Mouse (Mus musculus) limb, embryonic 13.5 days (tissue): ENCODE measurements around the gene Slc2a1. TPM values are rescaled to one million over a fixed set of nuclear protein-coding genes. Genes with fewer than 3 reads are reported as not detected.

Source experiments
- ATAC-seq: fragments of 200-750 bp; cut with Nextera tagmentation; 2 replicates; pipeline ENCODE4 v1.8.0; 2017; ENCODE audit warnings: low read depth, moderate number of reproducible peaks, moderate TSS enrichment; ENCODE audit not compliant: low FRiP score
- H3K27ac ChIP-seq: fragments of 300-500 bp; sonication (generic); 2 replicates; pipeline ENCODE4 v1.5.1; 2015; ENCODE audit warnings: inconsistent platforms, mild to moderate bottlenecking, moderate library complexity
- H3K27me3 ChIP-seq: fragments of 300-500 bp; sonication (generic); 2 replicates; pipeline ENCODE4 v1.6.1; 2015; ENCODE audit warnings: mild to moderate bottlenecking, inconsistent platforms
- H3K36me3 ChIP-seq: fragments of 300-500 bp; sonication (generic); 2 replicates; pipeline ENCODE4 v1.6.1; 2015; ENCODE audit warnings: inconsistent platforms, mild to moderate bottlenecking, moderate library complexity
- H3K4me1 ChIP-seq: fragments of 300-500 bp; sonication (generic); 2 replicates; pipeline ENCODE4 v1.6.1; 2015; ENCODE audit warnings: inconsistent platforms
- H3K4me2 ChIP-seq: fragments of 300-500 bp; sonication (generic); replicated peaks from 2 replicates; pipeline ENCODE4 v1.6.1; 2015; ENCODE audit warnings: inconsistent platforms, mild to moderate bottlenecking, moderate library complexity
- H3K4me3 ChIP-seq: fragments of 300-500 bp; sonication (generic); 2 replicates; pipeline ENCODE4 v1.5.1; 2015; ENCODE audit warnings: moderate library complexity, mild to moderate bottlenecking, inconsistent platforms
- H3K9ac ChIP-seq: fragments of 300-500 bp; sonication (generic); 2 replicates; pipeline ENCODE4 v1.6.1; 2015; ENCODE audit warnings: mild to moderate bottlenecking, inconsistent platforms
- H3K9me3 ChIP-seq: fragments of 300-500 bp; sonication (generic); 2 replicates; pipeline ENCODE4 v1.6.1; 2016; ENCODE audit warnings: inconsistent platforms
- WGBS: fragments of 180-500 bp; shearing (Covaris S2); methylation state at CpG from one replicate; pipeline ENCODE4 v1.1.7; 2015; 5-methylcytosine and 5-hydroxymethylcytosine counted together
- polyA plus RNA-seq: library from polyadenylated mRNA; unstranded; fragments of >200 nt; fragmentation: Nextera tagmentation; extraction: Ambion mirVana; gene quantifications from 2 replicates; pipeline ENCODE4 v1.2.1, GENCODE M21; 2015

Gene Slc2a1
- polyA plus RNA-seq, 1 experiment from 2014 or later, result 112 TPM

GRCm38 (mm10) chr4:119119354-119119753 lies 10.8 kb downstream of the Slc2a1 start:
- Histone ChIP-seq H3K36me3 (peaks cover 67% of the 10 kb centered on the region), H3K4me3 (no peak overlapping the region), H3K9ac (no peak overlapping the region), H3K27me3 (no peaks in the 10 kb centered on the region), H3K9me3 (no peaks in the 10 kb centered on the region), H3K27ac (no peak overlapping the region), H3K4me2 (no peak overlapping the region), H3K4me1 (peaks cover 33% of the 10 kb centered on the region)
- ATAC-seq, result no peak
- 82% methylated on average over 5 of the region's 5 CpGs for WGBS

- ATAC-seq, result no peak
- Histone ChIP-seq H3K4me3 (no peak overlapping the region), H3K27me3 (no peaks in the 10 kb centered on the region), H3K9me3 (no peaks in the 10 kb centered on the region), H3K9ac (no peak overlapping the region), H3K4me2 (no peak overlapping the region), H3K4me1 (peaks cover 26% of the 10 kb centered on the region), H3K36me3 (peaks cover 70% of the 10 kb centered on the region), H3K27ac (no peak overlapping the region)
- 92% methylated on average over 6 of the region's 6 CpGs for WGBS
These were observed 11.6 kb downstream of the Slc2a1 start for GRCm38 (mm10) chr4:119120095-119120494.

GRCm38 (mm10) chr4:119121249-119121648 lies 12.7 kb downstream of the Slc2a1 start:
- ATAC-seq, result no peak
- Histone ChIP-seq H3K4me1 (peaks cover 16% of the 10 kb centered on the region), H3K4me3 (no peak overlapping the region), H3K27me3 (no peaks in the 10 kb centered on the region), H3K9ac (no peak overlapping the region), H3K9me3 (no peaks in the 10 kb centered on the region), H3K36me3 (peaks cover 79% of the 10 kb centered on the region), H3K27ac (no peak overlapping the region), H3K4me2 (no peak overlapping the region)
- 64% methylated on average over 4 of the region's 4 CpGs for WGBS

- Histone ChIP-seq H3K9me3 (no peaks in the 10 kb centered on the region), H3K9ac (no peak overlapping the region), H3K36me3 (peaks cover 96% of the 10 kb centered on the region), H3K4me2 (no peak overlapping the region), H3K4me1 (0 out of 2 replicates have a peak, but pooled peaks cover 21% of the 10 kb centered on the region), H3K27ac (no peak overlapping the region), H3K27me3 (no peaks in the 10 kb centered on the region), H3K4me3 (no peak overlapping the region)
- 63% methylated on average over 2 of the region's 2 CpGs for WGBS
- no peak for ATAC-seq
These were observed 16.3 kb downstream of the Slc2a1 start for GRCm38 (mm10) chr4:119124771-119125273.

- ATAC-seq, result no peak
- peaks cover 95% of the 10 kb centered on the region for H3K36me3 ChIP-seq
- no peaks in the 10 kb centered on the region for H3K9me3 ChIP-seq
- H3K9ac ChIP-seq, result 0 out of 2 replicates have a peak overlapping the region, but pooled peaks have one; percentile 31
- WGBS, result 79% methylated on average over 9 of the region's 9 CpGs
- no peak overlapping the region for H3K4me2 ChIP-seq
- H3K4me3 ChIP-seq, result no peak overlapping the region
- H3K27ac ChIP-seq, result no peak overlapping the region
- H3K4me1 ChIP-seq, result 0 out of 2 replicates have a peak, but pooled peaks cover 16% of the 10 kb centered on the region
- H3K27me3 ChIP-seq, result no peaks in the 10 kb centered on the region
These were observed 17.2 kb downstream of the Slc2a1 start for GRCm38 (mm10) chr4:119125577-119126270.

GRCm38 (mm10) chr4:119127229-119127628 lies 18.7 kb downstream of the Slc2a1 start:
- no peak for ATAC-seq
- Histone ChIP-seq H3K4me3 (no peak overlapping the region), H3K9ac (no peak overlapping the region), H3K4me1 (0 out of 2 replicates have a peak, but pooled peaks cover 9% of the 10 kb centered on the region), H3K36me3 (peaks cover 94% of the 10 kb centered on the region), H3K27me3 (no peaks in the 10 kb centered on the region), H3K27ac (no peak overlapping the region), H3K4me2 (no peak overlapping the region), H3K9me3 (no peaks in the 10 kb centered on the region)
- 70% methylated on average over 6 of the region's 6 CpGs for WGBS

- Histone ChIP-seq H3K27me3 (no peaks in the 10 kb centered on the region), H3K4me3 (no peak overlapping the region), H3K36me3 (peaks cover 94% of the 10 kb centered on the region), H3K9ac (no peak overlapping the region), H3K4me1 (0 out of 2 replicates have a peak, but pooled peaks cover 9% of the 10 kb centered on the region), H3K9me3 (no peaks in the 10 kb centered on the region), H3K4me2 (no peak overlapping the region), H3K27ac (no peak overlapping the region)
- WGBS, result 94% methylated on average over 7 of the region's 7 CpGs
- no peak for ATAC-seq
These were observed 20.0 kb downstream of the Slc2a1 start for GRCm38 (mm10) chr4:119128547-119128946.

- Histone ChIP-seq H3K9me3 (no peaks in the 10 kb centered on the region), H3K27ac (no peak overlapping the region), H3K27me3 (no peaks in the 10 kb centered on the region), H3K4me1 (0 out of 2 replicates have a peak, but pooled peaks cover 9% of the 10 kb centered on the region), H3K4me3 (no peak overlapping the region), H3K36me3 (peaks cover 94% of the 10 kb centered on the region), H3K4me2 (no peak overlapping the region), H3K9ac (no peak overlapping the region)
- ATAC-seq, result no peak
- WGBS, result 97% methylated on average over 1 of the region's 1 CpGs
These were observed 20.6 kb downstream of the Slc2a1 start for GRCm38 (mm10) chr4:119129096-119129495.

- no peak overlapping the region for H3K9ac ChIP-seq
- H3K4me1 ChIP-seq, result 0 out of 2 replicates have a peak, but pooled peaks cover 8% of the 10 kb centered on the region
- no peak overlapping the region for H3K4me3 ChIP-seq
- no peaks in the 10 kb centered on the region for H3K9me3 ChIP-seq
- no peak overlapping the region for H3K4me2 ChIP-seq
- no peak for ATAC-seq
- no peak overlapping the region for H3K27ac ChIP-seq
- peaks cover 96% of the 10 kb centered on the region for H3K36me3 ChIP-seq
- 86% methylated on average over 8 of the region's 8 CpGs for WGBS
- no peaks in the 10 kb centered on the region for H3K27me3 ChIP-seq
These were observed 22.8 kb downstream of the Slc2a1 start for GRCm38 (mm10) chr4:119131189-119131910.

GRCm38 (mm10) chr4:119133306-119133705 lies 24.8 kb downstream of the Slc2a1 start:
- H3K9ac ChIP-seq, result no peak overlapping the region
- ATAC-seq, result no peak
- H3K36me3 ChIP-seq, result peaks cover 95% of the 10 kb centered on the region
- WGBS, result 88% methylated on average over 13 of the region's 13 CpGs
- no peak overlapping the region for H3K27ac ChIP-seq
- no peak overlapping the region for H3K4me2 ChIP-seq
- no peak overlapping the region for H3K4me3 ChIP-seq
- H3K27me3 ChIP-seq, result no peaks in the 10 kb centered on the region
- H3K4me1 ChIP-seq, result peaks cover 8% of the 10 kb centered on the region; the same call in 1 of the 2 replicates
- H3K9me3 ChIP-seq, result no peaks in the 10 kb centered on the region

GRCm38 (mm10) chr4:119133860-119134259 lies 25.3 kb downstream of the Slc2a1 start:
- no peak for ATAC-seq
- Histone ChIP-seq H3K4me1 (peaks cover 9% of the 10 kb centered on the region; the same call in 1 of the 2 replicates), H3K36me3 (peaks cover 90% of the 10 kb centered on the region), H3K9ac (no peak overlapping the region), H3K4me2 (no peak overlapping the region), H3K4me3 (no peak overlapping the region), H3K27ac (no peak overlapping the region), H3K27me3 (no peaks in the 10 kb centered on the region), H3K9me3 (no peaks in the 10 kb centered on the region)
- WGBS, result 91% methylated on average over 13 of the region's 13 CpGs

GRCm38 (mm10) chr4:119137313-119137712 lies 28.8 kb downstream of the Slc2a1 start:
- Histone ChIP-seq H3K27me3 (no peaks in the 10 kb centered on the region), H3K4me1 (peaks cover 9% of the 10 kb centered on the region; the same call in 1 of the 2 replicates), H3K9ac (no peak overlapping the region), H3K4me3 (no peak overlapping the region), H3K4me2 (no peak overlapping the region), H3K36me3 (peaks cover 57% of the 10 kb centered on the region), H3K9me3 (no peaks in the 10 kb centered on the region), H3K27ac (no peak overlapping the region)
- WGBS, result 79% methylated on average over 8 of the region's 8 CpGs
- ATAC-seq, result no peak
